Mouse (Mus musculus) intestine, postnatal 0 days (tissue): ENCODE results near the gene Plekhb2. TPM values are rescaled to one million over a fixed set of nuclear protein-coding genes. Genes with fewer than 3 reads are reported as not detected.

ENCODE experiments used
- ATAC-seq: fragments of 200-750 bp; cut with Nextera tagmentation; 2 replicates; pipeline ENCODE4 v1.8.0; 2017; ENCODE audit warnings: mild to moderate bottlenecking, moderate TSS enrichment, moderate library complexity
- H3K27ac ChIP-seq: fragments of 300-500 bp; sonication (generic); 2 replicates; pipeline ENCODE4 v1.5.1; 2014; ENCODE audit warnings: mild to moderate bottlenecking, low read depth, low read length, moderate library complexity
- H3K27me3 ChIP-seq: fragments of 300-500 bp; sonication (generic); replicated peaks from 2 replicates; pipeline ENCODE4 v1.6.1; 2014; ENCODE audit warnings: low read length, mixed read lengths; ENCODE audit not compliant: control insufficient read depth, insufficient read depth
- H3K36me3 ChIP-seq: fragments of 300-500 bp; sonication (generic); 2 replicates; pipeline ENCODE4 v1.6.1; 2014; ENCODE audit warnings: mild to moderate bottlenecking, moderate library complexity; ENCODE audit not compliant: control insufficient read depth, insufficient read depth
- H3K4me1 ChIP-seq: fragments of 300-500 bp; sonication (generic); replicated peaks from 2 replicates; pipeline ENCODE4 v1.6.1; 2014; ENCODE audit warnings: antibody characterized with exemption, low read length, mixed read lengths; ENCODE audit not compliant: control insufficient read depth, insufficient read depth
- H3K4me2 ChIP-seq: fragments of 300-500 bp; sonication (generic); replicated peaks from 2 replicates; pipeline ENCODE4 v1.6.1; 2014; ENCODE audit warnings: low read depth, mild to moderate bottlenecking, moderate library complexity
- H3K4me3 ChIP-seq: fragments of 300-500 bp; sonication (generic); 2 replicates; pipeline ENCODE4 v1.5.1; 2014; ENCODE audit warnings: low read depth, low read length
- H3K9ac ChIP-seq: fragments of 300-500 bp; sonication (generic); 2 replicates; pipeline ENCODE4 v1.6.1; 2014; ENCODE audit warnings: mild to moderate bottlenecking, low read depth, low read length
- H3K9me3 ChIP-seq: fragments of 300-500 bp; sonication (generic); 2 replicates; pipeline ENCODE4 v1.6.1; 2016; ENCODE audit warnings: mixed run types; ENCODE audit not compliant: control insufficient read depth
- CTCF ChIP-seq: sonication (generic); IDR thresholded peaks from 2 replicates; pipeline ENCODE4 v1.5.1; 2016; ENCODE audit warnings: low read depth, mild to moderate bottlenecking, control low read depth, antibody characterized with exemption, moderate library complexity
- WGBS: fragments of 180-500 bp; shearing (Covaris S2); extraction: QIAGEN DNeasy Blood & Tissue Kit; methylation state at CpG from one replicate; pipeline ENCODE4 v1.1.7; 2014; 5-methylcytosine and 5-hydroxymethylcytosine counted together
- polyA plus RNA-seq: library from polyadenylated mRNA; unstranded; fragments of >200 nt; fragmentation: Nextera tagmentation; extraction: Ambion mirVana; gene quantifications from 2 replicates; pipeline ENCODE4 v1.2.1, GENCODE M21; 2015

Gene Plekhb2
- polyA plus RNA-seq, 1 experiment from 2014 or later, result 191 TPM

GRCm38 (mm10) chr1:34851562-34851961, 1.8 kb downstream of the Plekhb2 start:
- Histone ChIP-seq H3K27ac (peak overlapping the region; percentile 97), H3K4me2 (peak overlapping the region; percentile 94), H3K9me3 (no peaks in the 10 kb centered on the region), H3K4me1 (no peaks in the 10 kb centered on the region), H3K4me3 (peak overlapping the region; percentile 77), H3K27me3 (no peaks in the 10 kb centered on the region), H3K9ac (peak overlapping the region; percentile 34; the same call in 1 of the 2 replicates), H3K36me3 (no peaks in the 10 kb centered on the region)
- 15% methylated on average over 6 of the region's 6 CpGs for WGBS
- ATAC-seq, result peak; percentile 85
- no peak for TF ChIP-seq CTCF

GRCm38 (mm10) chr1:34852116-34852878, 2.5 kb downstream of the Plekhb2 start:
- ATAC-seq, result no peak
- Histone ChIP-seq H3K27me3 (no peaks in the 10 kb centered on the region), H3K27ac (peak overlapping the region; percentile 97), H3K4me1 (no peaks in the 10 kb centered on the region), H3K4me3 (peak overlapping the region; percentile 77), H3K36me3 (no peaks in the 10 kb centered on the region), H3K4me2 (peak overlapping the region; percentile 94), H3K9me3 (no peaks in the 10 kb centered on the region), H3K9ac (peak overlapping the region; percentile 1; the same call in 1 of the 2 replicates)
- 60% methylated on average over 11 of the region's 11 CpGs for whole genome bisulfite sequencing
- no peak for TF ChIP-seq CTCF

GRCm38 (mm10) chr1:34853786-34854185, 4.0 kb downstream of the Plekhb2 start:
- 80% methylated on average over 2 of the region's 2 CpGs for WGBS
- H3K4me1 ChIP-seq, result no peaks in the 10 kb centered on the region; the same call in 1 of the 2 replicates

GRCm38 (mm10) chr1:34855056-34855739, 5.4 kb downstream of the Plekhb2 start:
- H3K27me3 ChIP-seq, result no peaks in the 10 kb centered on the region
- peak overlapping the region; percentile 21; the same call in 1 of the 2 replicates for H3K27ac ChIP-seq
- H3K4me3 ChIP-seq, result no peak overlapping the region
- ATAC-seq, result no peak
- no peak overlapping the region for H3K9ac ChIP-seq
- no peaks in the 10 kb centered on the region for H3K9me3 ChIP-seq
- WGBS, result 54% methylated on average over 12 of the region's 12 CpGs
- no peak for TF ChIP-seq CTCF
- H3K36me3 ChIP-seq, result no peaks in the 10 kb centered on the region; the same call in 1 of the 2 replicates
- H3K4me1 ChIP-seq, result peaks cover 3% of the 10 kb centered on the region; the same call in 1 of the 2 replicates
- H3K4me2 ChIP-seq, result no peak overlapping the region

More at GRCm38 (mm10) chr1:34853786-34854185, 4.0 kb downstream of the Plekhb2 start:
- Histone ChIP-seq H3K36me3 (no peaks in the 10 kb centered on the region; the same call in 1 of the 2 replicates), H3K4me3 (no peak overlapping the region), H3K4me2 (no peak overlapping the region), H3K9me3 (no peaks in the 10 kb centered on the region), H3K9ac (no peak overlapping the region), H3K27me3 (no peaks in the 10 kb centered on the region), H3K27ac (no peak overlapping the region)
- no peak for ATAC-seq
- no peak for TF ChIP-seq CTCF

GRCm38 (mm10) chr1:34858671-34859070, 8.9 kb downstream of the Plekhb2 start:
- no peaks in the 10 kb centered on the region for H3K9me3 ChIP-seq
- H3K27ac ChIP-seq, result peak overlapping the region; percentile 82
- H3K4me2 ChIP-seq, result peak overlapping the region; percentile 32; the same call in 1 of the 2 replicates
- peaks cover 3% of the 10 kb centered on the region; the same call in 1 of the 2 replicates for H3K4me1 ChIP-seq
- no peak for TF ChIP-seq CTCF
- H3K9ac ChIP-seq, result 0 out of 2 replicates have a peak overlapping the region, but pooled peaks have one; percentile 17
- H3K36me3 ChIP-seq, result peaks cover 19% of the 10 kb centered on the region; the same call in 1 of the 2 replicates
- ATAC-seq, result peak; percentile 92
- H3K27me3 ChIP-seq, result no peaks in the 10 kb centered on the region
- no peak overlapping the region for H3K4me3 ChIP-seq
- WGBS, result 32% methylated on average over 5 of the region's 5 CpGs

- H3K9ac ChIP-seq, result no peak overlapping the region
- H3K27ac ChIP-seq, result no peak overlapping the region
- no peaks in the 10 kb centered on the region for H3K27me3 ChIP-seq
- ATAC-seq, result no peak
- no peak for TF ChIP-seq CTCF
- WGBS, result 83% methylated on average over 3 of the region's 3 CpGs
- peaks cover 29% of the 10 kb centered on the region; the same call in 1 of the 2 replicates for H3K36me3 ChIP-seq
- H3K4me1 ChIP-seq, result peaks cover 3% of the 10 kb centered on the region; the same call in 1 of the 2 replicates
- H3K4me3 ChIP-seq, result no peak overlapping the region
- H3K9me3 ChIP-seq, result no peaks in the 10 kb centered on the region
- H3K4me2 ChIP-seq, result no peak overlapping the region
These were observed 10.0 kb downstream of the Plekhb2 start for GRCm38 (mm10) chr1:34859761-34860160.
